Mouse (Mus musculus): ENCODE measurements around the gene Ubac2. TPM values are rescaled to one million over a fixed set of nuclear protein-coding genes. Genes with fewer than 3 reads are reported as not detected.

Ubac2 gene
- polyA plus RNA-seq, 1 experiment: 41.4 TPM

DNA sequence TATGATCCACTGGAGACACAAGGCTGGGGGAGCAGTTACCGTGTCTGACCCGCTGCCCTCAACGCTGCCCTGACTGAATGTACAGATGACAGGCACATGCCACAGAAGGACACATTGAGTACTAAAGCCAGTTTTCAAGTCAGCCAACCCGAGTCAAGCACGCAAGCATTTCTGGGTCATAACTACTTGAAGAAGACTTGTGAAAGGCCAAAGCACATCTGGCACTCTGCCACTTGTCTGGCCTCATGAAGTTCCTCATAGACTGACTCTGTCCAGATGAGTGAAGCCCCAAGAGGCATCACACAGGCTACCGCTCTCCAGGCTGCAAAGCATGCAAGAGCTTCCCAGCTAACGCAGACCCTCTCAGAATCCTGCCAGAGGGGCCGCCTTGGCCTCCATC lies 118.4 kb downstream of the Ubac2 start:
- peak in 1 of 2 experiments; percentile 23 for DNase-seq (ENCODE audit: extremely low spot score in 1 of 2, low spot score in 1 of 2)

DNA sequence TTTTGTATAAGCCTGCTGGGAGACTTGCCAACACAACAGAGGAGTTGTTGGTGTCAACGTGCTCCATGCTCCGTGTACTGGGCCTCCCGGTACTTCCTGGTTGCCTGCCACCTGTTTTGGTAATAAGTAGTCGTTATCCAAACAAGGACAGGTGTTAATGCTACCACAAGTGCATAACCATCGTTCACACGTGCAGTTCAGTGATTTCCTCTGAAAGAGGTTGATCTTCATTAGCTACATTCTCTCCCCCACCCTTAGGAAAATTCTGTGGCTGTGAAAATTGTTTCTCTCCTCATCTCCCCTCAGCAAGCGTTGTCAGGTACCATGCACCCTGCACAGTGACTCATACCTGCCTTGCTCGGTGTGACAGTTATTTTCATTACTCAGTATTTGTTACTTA lies 121.0 kb downstream of the Ubac2 start:
- no peak for DNase-seq (ENCODE audit: extremely low spot score in 1 of 2, low spot score in 1 of 2)

DNA sequence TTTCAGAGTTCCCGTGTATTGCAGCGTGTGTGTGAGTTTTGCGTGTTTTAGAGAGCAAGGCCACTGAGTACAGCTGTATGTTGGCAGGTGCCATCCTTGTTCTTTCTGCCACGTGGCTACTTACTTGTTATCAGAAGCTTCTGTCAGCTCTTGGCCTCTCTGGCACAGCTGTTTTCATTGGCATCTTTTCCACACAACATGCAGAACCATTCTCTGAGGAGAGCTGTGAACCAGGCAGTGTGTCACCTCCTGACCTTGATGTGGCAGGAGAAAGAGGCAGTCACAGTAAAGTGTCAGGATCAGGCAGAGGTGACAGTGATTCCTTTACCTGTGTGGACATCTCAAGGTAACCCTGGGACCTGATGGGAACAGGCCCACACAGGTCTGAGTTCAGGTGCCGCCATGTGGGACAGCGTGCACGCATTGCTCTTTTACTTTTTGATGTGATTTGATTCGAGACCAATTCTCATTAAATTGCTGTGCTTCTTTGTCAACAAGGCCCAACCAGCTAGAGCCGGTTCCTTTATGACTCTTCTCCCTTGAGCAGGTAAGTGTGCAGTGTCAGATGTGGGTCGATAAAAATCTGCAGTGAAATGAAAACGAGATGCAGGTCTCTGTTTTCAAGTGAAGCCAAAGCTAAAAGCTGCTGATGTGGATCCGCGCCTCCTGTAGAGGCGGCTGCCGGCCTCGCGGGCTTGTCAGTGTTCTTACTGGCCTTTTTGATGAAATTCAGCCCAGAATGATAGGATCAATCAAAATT lies 122.1 kb downstream of the Ubac2 start:
- DNase-seq (ENCODE audit: extremely low spot score in 1 of 2, low spot score in 1 of 2): no peak

DNA sequence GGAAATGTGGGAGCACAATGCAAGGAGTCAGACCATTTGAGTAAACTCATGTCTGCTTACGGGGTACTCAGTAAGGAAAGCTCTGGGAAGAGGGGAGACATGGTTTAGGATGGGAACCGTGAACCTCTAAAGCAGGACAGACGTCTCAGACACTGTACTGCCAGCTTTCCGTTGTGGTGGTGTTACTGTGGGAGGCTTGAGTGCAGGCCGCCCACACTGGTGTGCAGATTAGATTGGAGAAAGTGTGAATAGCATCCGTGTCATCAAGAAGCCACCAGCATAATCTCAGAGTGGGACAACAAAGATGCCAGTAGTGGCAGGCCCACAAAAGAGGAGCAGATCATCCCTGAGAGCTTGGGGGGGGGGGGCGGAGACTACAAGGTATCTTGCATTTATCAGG lies 123.8 kb downstream of the Ubac2 start:
- DNase-seq (ENCODE audit: extremely low spot score in 1 of 2, low spot score in 1 of 2): no peak

DNA sequence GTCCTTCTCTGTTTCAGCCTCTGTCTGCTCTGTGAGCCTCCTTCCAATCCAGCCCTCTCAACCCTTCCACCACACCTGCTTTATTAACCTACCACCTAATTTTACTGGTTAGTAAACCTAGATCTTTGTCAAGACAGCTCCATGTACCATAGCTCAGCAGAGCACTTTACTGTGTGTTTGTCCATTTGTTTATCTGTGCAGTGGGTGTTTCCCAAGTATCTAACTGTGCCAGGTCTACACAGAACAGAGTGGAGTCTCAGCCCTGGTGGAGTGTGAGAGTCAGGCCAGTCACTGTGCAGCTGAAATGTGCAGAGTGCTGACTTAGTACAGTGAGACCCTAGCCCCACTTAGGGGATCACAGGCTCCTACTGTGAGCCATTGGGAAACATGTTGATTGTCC lies 125.4 kb downstream of the Ubac2 start:
- DNase-seq (ENCODE audit: extremely low spot score in 1 of 2, low spot score in 1 of 2): no peak

DNA sequence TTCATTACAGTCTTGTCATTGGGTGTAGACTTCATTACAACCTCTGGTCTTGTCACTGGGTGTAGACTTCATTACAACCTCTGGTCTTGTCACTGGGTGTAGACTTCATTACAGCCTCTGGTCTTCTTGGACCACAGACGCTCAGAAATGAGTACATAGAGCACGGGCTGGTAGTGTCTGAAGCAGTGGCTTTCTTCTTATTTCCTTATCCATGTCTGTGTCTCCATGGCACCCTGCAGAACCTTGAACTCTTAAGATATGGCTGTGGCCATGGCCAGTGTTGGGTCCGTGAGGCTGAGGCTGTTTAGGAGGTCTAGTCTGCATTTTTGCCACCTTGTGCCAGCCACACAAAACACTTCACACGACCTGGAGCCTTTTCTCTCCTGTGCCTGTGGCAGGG lies 129.8 kb downstream of the Ubac2 start:
- DNase-seq (ENCODE audit: extremely low spot score in 1 of 2, low spot score in 1 of 2): no peak

DNA sequence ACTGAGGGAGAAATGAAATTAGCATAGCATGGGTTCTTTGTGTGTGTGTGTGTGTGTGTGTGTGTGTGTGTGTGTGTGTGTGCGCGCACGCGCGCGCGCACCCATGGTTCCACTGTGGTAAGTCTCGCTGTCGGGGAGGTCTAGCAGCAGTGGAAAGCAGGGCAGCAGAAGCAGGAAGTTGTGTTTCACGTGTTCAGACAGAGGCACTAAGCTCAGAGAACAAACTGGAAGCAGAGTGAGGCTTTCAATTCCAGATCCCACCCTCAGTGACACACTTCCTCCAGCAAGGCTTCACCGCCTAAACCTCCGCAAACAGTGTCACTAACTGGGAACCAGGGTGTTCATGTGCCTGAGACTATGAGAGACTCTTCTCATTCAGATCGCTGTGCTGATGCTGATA lies 131.1 kb downstream of the Ubac2 start:
- DNase-seq (ENCODE audit: extremely low spot score in 1 of 2, low spot score in 1 of 2): peak in 1 of 2 experiments; percentile 25

DNA sequence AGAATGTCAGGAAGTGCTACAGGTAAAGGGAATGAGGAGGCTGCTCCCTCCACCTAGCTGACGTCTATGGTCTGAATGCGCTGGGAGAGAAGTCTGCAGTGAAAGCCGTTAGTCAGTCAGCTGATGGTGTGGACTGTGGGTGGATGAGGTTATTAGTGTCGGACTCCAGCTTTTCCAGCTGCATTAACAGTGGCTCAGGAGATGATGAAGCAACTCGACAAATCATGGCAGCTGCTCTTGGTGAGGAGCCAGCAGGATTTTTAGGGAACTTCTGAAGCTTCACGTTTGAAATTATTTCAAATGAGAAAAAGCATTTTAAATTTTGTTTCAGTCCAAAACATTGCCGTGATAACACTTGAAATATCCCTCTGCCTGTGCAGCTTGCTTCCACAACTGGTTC lies 131.9 kb downstream of the Ubac2 start:
- DNase-seq (ENCODE audit: extremely low spot score in 1 of 2, low spot score in 1 of 2): peak in 1 of 2 experiments; percentile 17

DNA sequence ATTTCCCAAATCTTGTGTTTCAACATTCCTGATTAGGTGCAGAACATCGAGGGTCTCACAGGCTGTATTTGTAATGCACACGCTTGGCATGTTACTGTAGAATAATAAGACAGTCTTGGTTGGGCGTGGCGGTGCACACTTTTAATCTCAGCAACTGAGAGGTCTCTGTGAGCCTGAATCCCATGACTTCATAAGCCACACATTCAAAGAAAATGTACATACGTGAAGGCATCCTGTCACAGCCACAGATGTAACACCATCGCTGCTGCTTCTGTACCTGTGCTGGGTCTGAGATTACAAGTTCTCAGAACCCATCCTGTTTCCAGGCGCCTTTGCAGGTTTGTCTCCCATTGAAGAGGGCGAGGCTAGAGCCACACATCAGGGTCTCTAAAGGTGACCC lies 133.3 kb downstream of the Ubac2 start:
- DNase-seq (ENCODE audit: extremely low spot score in 1 of 2, low spot score in 1 of 2): no peak

DNA sequence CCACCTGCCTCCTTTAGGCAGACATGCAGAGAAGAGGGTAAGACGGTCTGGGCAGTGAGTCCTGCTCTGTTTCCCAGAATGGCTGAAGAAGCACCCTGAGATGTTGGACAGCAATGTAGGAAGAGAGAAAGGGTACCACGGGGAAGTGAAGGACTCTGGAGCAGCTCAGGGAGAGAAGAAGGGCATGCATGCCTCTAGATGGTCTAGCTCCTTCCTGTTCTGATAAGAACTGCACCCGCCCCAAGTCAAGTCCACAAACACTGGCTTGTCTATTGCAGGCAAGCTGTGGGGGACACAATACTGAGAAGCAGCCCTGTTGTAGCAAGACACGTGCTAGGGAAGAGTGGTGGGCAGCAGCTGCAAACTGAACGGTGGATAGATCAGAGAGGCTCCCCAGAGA lies 133.8 kb downstream of the Ubac2 start:
- DNase-seq (ENCODE audit: extremely low spot score in 1 of 2, low spot score in 1 of 2): no peak

DNA sequence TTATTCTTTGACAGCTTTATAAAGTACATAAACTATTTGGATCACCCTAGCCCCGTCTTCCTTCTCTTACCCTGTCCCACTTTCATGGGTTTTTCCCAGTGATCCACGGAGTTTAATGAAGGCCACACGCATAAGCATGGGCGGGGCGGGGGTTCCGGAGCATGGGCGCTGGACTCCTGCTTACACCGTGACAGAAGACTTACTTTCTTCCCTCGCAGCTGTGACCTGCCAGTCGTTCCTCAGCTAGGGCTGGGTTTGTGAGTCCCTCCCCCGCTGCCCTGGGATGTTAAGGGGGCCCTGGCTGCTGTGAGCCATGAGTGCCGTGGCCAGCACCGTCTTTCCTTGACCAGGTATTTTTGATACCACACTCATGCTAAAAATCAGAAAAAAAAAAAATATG lies 134.4 kb downstream of the Ubac2 start:
- no peak for DNase-seq (ENCODE audit: extremely low spot score in 1 of 2, low spot score in 1 of 2)

DNA sequence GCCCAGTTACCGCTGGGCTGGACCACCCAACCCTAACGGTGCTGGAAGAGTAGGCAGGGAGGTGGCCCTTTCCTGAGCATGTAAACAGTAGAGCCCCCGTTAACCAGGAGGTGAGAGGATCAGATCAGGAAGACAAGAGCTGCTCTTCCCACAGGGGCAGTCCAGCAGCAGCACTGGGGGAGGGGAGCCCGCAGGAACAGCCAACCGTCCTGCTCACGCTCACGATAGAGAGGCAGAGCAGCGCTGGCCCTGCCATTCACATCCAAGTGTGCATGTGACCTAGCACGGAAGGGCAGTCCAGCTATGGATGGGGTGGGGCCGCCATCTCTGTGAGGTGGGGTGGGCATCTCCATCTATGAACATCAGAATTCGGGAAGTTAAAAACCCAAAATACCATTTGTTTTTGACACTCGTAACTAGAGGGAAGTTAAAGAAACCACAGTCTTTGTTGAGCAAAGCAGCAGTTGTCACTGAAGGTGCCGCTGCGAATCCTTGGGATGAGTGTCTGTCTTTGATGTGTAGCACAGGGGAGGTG lies 135.1 kb downstream of the Ubac2 start:
- no peak for DNase-seq (ENCODE audit: extremely low spot score in 1 of 2, low spot score in 1 of 2)

DNA sequence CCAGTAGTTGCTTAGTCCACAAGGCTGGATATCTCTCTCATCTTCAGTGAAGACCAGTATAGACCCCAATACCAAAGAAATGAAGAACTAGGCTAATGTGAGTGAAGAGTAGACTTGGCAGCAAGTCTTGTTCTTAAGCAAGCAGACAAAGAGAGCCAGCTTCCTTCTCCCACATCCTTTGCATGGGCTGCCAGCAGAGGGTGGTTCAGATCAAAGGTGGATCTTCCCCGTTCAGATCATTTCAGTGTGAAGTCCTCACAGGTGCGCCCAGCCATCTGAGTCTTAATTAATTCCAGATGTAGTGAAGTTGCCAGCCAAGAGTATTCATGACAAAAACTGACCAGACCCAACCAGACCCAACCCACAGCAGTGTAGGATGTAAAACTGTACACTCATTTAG lies 139.5 kb downstream of the Ubac2 start:
- no peak for DNase-seq (ENCODE audit: extremely low spot score in 1 of 2, low spot score in 1 of 2)

DNA sequence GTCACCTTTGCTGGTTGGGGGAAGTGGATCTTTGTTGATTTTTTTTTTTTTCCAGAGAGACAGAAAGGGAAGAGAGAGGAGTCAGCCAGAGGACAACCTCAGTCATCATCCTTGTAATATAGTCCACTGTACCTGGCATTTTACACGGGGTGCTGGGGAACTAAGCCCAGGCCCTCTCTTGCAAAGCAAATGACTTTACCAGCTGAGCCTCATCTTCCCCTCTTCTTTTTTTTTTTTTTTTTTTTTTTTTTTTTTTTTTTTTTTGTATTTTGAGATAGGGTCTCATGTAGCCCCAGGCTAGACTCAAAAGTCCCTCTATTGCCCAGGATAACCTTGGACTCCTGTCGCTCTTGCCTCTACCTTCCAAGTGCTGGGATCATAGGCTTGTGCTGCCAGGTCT lies 141.0 kb downstream of the Ubac2 start:
- DNase-seq (ENCODE audit: extremely low spot score in 1 of 2, low spot score in 1 of 2): no peak

DNA sequence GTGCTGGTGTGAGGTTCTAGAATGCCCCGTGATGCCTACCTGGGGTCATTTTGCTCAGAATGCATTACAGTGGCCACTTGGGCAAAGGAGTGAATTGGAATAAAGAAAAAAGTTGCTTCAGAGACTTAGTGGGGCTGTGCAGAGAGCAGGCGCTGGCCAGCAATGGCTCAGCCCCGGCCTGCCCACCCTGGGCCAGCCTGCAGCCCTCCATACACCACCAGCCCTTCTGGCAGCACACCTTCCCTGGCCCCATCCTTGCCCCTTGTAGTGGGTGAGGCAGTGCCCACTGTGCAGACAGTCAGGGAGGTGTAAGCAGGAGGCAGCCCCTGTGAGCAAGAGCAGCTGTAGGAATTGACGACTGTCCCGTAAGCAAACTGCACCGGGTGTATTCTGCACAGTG lies 142.1 kb downstream of the Ubac2 start:
- no peak for DNase-seq (ENCODE audit: extremely low spot score in 1 of 2, low spot score in 1 of 2)

DNA sequence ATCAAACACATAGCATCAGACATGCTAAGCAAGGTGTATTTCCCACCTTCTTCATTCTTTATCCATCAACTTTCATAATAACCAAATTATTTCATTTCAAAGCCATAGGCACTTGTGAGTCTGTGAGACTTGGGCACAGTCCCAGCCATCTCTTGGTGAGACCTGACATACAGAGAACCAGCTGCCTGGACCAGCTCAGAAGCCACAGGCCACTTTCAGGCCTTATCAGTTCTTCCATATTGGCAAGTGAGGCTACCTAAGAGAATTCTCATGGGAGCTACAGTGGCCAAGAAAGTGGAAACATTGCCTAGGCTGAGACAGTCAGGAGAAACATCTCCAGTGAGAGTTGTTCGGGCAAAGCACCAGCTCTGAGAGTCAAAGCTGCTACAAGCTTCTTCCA lies 144.6 kb downstream of the Ubac2 start:
- DNase-seq (ENCODE audit: extremely low spot score in 1 of 2, low spot score in 1 of 2): no peak

DNA sequence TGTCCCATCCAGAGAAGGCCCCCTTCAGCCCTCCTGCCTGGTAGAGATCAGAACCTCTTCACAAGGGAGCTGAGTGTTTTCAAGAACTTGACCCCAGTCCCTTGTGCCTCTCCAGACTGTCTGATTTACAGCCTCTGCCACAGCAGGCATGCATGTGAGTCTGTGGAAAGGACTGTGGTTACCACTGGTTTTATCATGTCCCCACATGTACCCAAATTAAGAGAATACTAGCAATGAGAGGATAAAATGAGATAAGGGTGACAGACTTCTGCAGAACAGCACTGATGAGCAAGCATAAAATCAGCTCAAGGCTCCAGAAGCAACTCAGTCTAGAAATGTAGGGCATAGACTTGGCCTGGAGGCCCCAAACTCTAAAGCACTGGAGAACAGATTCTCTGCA lies 145.5 kb downstream of the Ubac2 start:
- no peak for DNase-seq (ENCODE audit: extremely low spot score in 1 of 2, low spot score in 1 of 2)

DNA sequence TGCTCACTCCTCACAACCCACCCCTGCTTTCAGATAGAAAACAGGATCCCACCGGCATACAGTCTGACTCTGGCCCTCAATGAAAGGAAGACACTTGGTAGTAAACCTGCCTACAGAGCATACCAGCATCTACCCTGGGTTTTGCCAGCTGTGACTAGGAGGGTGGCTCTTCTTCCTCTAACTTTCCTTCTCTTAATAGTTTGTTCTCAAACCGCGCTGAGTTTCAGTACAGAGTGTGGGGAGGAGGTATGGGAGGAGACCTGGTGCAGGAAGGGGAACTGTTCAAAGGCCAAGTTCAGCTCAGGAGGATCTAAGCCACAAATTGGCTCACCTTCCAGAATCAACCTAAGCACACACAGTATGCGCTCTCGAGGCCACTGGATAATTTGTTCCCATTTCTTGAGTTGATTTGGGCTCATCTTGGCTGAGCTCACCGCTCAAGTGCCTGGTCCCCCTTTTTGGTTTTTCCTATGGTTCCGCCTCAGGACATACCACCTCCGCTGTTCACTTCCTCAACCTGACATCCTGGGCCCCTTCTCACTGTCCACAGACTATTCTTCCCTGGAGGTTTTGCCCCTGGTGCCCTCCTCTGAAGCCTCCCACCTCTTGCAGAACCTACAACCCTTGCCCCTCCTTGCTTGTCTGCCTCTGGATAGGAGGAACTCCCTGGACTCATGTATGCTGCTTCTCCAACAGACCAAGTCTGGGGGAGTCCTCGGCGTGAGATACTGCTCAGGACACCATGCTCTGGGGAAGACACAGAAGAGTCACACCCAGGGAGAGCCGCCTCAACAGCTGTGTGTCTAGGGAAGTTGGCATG lies 150.7 kb downstream of the Ubac2 start:
- no peak for DNase-seq (ENCODE audit: extremely low spot score in 1 of 2, low spot score in 1 of 2)

DNA sequence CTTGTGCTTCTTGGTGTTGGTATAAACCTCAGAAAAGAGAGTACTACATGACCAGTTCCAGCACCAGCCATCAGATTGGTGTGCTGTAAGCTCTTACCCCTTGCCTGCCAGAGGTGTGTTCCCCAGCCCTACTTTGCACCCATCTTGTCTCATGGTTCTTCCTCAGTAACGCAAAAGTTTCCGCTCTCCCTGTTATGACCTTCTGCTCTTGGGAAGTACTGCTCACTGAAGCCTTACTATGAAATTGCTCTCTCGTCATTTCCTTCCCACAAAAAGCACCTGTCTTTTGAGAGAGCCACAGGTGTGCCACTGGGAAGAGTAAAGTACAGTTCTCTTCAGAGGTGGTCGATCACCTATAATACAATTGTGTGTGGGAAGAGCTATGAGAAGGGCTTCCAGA lies 151.4 kb downstream of the Ubac2 start:
- no peak for DNase-seq (ENCODE audit: extremely low spot score in 1 of 2, low spot score in 1 of 2)

DNA sequence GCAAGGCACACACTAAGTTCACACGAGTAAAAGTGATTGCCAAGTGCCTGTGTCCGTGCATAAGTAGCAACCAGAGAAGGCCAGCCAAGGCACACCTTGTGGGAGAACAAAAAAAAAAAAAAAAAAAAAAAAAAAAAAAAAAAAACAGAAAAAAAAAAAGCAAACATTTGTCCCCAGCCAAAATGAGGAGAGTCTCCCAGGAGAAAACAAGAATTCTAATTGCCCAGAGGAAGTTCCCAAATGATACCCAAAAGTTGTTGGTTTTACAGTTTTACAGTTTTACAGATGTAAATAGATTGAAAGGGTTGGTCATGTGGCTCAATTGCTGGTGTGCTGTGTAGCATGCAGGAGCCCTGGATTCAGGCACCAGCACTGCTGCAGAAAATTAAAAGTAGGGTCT lies 153.6 kb downstream of the Ubac2 start:
- no peak for DNase-seq (ENCODE audit: extremely low spot score in 1 of 2, low spot score in 1 of 2)

DNA sequence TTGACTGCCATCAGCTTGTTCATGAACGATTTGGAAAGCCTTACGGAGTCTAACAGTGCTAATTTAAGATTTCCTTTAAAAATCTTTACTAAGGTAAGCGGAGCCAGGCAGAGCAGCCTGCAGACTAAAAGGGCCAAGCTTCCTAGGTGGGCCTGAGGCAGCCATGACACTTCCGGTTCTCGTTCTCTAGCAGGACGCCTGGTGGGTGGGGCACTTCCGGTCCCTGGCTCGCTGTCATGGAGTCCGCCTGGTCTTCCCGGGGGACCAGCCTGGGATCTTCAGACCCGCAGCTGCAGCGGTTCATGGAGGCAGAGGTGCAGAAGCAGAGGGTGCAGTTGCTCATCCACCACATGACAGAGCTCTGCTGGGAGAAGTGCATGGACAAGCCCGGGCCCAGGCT lies 156.0 kb downstream of the Ubac2 start, which contains the start of gene Timm8a2:
TSS of gene Timm8a2 (plus strand) at position 224 of the 400 bp plus-strand sequence.
- DNase-seq (ENCODE audit: extremely low spot score in 1 of 2, low spot score in 1 of 2): no peak

DNA sequence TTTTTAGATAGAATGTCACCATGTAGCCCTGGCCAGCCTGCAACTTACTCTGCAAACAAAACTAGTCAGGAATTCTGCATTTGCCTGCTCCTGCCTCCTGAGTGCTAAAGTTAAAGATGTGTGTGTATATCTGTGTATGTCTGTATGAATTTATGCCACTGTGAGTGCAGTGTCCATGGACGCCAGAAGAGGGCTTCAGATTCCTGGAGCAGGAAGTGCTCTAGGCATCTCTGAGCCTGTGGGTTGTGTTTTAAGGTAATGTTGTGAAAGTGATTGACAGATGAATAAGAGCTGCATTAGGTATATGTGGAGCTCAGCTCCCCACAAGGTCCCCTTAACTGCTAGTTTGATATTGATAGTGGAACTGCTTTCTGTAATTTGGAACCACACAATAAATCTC lies 156.8 kb downstream of the Ubac2 start:
- DNase-seq (ENCODE audit: extremely low spot score in 1 of 2, low spot score in 1 of 2): no peak
